Mouse (Mus musculus) left cerebral cortex, postnatal 14 days (tissue): ENCODE results near the gene Plet1. TPM values are rescaled to one million over a fixed set of nuclear protein-coding genes. Genes with fewer than 3 reads are reported as not detected.

Experiments used
- total RNA-seq, 2 experiments: library from RNA; stranded (reverse); gene quantifications; 2 replicates each; pipeline ENCODE4 v1.2.3; 2021

The Plet1 gene
- total RNA-seq, 2 experiments from 2014 or later: not detected

Other genes with a start within 250 kb of the Plet1 start
- gene Rpl10-ps3, start 149.6 kb upstream of the Plet1 start, total RNA-seq: 100 to 1,000 TPM; 327 to 341 TPM
- 10 to 100 TPM; 35.6 to 41.3 TPM for gene Pts, start 34.2 kb downstream of the Plet1 start, total RNA-seq
- gene Il18, start 60.3 kb downstream of the Plet1 start, total RNA-seq: 10 to 100 TPM; 24.1 to 24.4 TPM
- 1 to 10 TPM; 2.7 to 2.8 TPM for gene Bco2, start 60.7 kb downstream of the Plet1 start, total RNA-seq
- gene Tex12, start 66.8 kb downstream of the Plet1 start, total RNA-seq: not detected
- gene Sdhd, start 109.3 kb downstream of the Plet1 start, total RNA-seq: 100 to 1,000 TPM; 124 to 129 TPM
- gene Timm8b, start 109.4 kb downstream of the Plet1 start, total RNA-seq: 100 to 1,000 TPM; 230 to 244 TPM
- gene Pih1d2, start 122.8 kb downstream of the Plet1 start, total RNA-seq: 1 to 10 TPM; 2.1 to 3.2 TPM
- 10 to 100 TPM; 29.2 to 30.0 TPM for gene Nkapd1, start 122.9 kb downstream of the Plet1 start, total RNA-seq
- gene Dlat, start 165.3 kb downstream of the Plet1 start, total RNA-seq: 100 to 1,000 TPM; 128 to 134 TPM
- gene Dixdc1, start 245.0 kb downstream of the Plet1 start, total RNA-seq: 10 to 100 TPM; 72.5 to 79.2 TPM